Mouse (Mus musculus) midbrain, postnatal 0 days (tissue): Measurements from ENCODE around the gene Gdf11. TPM values are rescaled to one million over a fixed set of nuclear protein-coding genes. Genes with fewer than 3 reads are reported as not detected.

Source experiments
- ATAC-seq: fragments of 200-750 bp; cut with Nextera tagmentation; 2 replicates; pipeline ENCODE4 v1.8.0; 2017; ENCODE audit warnings: moderate number of reproducible peaks, mild to moderate bottlenecking, moderate TSS enrichment, moderate library complexity; ENCODE audit not compliant: low FRiP score
- DNase-seq: peaks from one replicate; pipeline ENCODE4 v3.0.0-alpha.2; 2015; ENCODE audit warnings: low spot score
- H3K27ac ChIP-seq: fragments of 300-500 bp; sonication (generic); 2 replicates; pipeline ENCODE4 v1.5.1; 2014; ENCODE audit warnings: low read depth, mild to moderate bottlenecking, low read length, mixed read lengths
- H3K27me3 ChIP-seq: fragments of 300-500 bp; sonication (generic); 2 replicates; pipeline ENCODE4 v1.6.1; 2014; ENCODE audit warnings: low read length, control low read depth, mixed read lengths; ENCODE audit not compliant: insufficient read depth
- H3K36me3 ChIP-seq: fragments of 300-500 bp; sonication (generic); 2 replicates; pipeline ENCODE4 v1.6.1; 2014; ENCODE audit warnings: low read length, control low read depth, mixed read lengths; ENCODE audit not compliant: insufficient read depth
- H3K4me1 ChIP-seq: fragments of 300-500 bp; sonication (generic); 2 replicates; pipeline ENCODE4 v1.6.1; 2014; ENCODE audit warnings: mild to moderate bottlenecking, control low read depth, antibody characterized with exemption, low read length, mixed read lengths; ENCODE audit not compliant: insufficient read depth
- H3K4me2 ChIP-seq: fragments of 300-500 bp; sonication (generic); 2 replicates; pipeline ENCODE4 v1.6.1; 2014; ENCODE audit warnings: low read depth, mild to moderate bottlenecking, low read length, mixed read lengths; ENCODE audit not compliant: poor library complexity, severe bottlenecking
- H3K4me3 ChIP-seq: fragments of 300-500 bp; sonication (generic); 2 replicates; pipeline ENCODE4 v1.5.1; 2014; ENCODE audit warnings: low read depth, mild to moderate bottlenecking, low read length, moderate library complexity
- H3K9ac ChIP-seq: fragments of 300-500 bp; sonication (generic); replicated peaks from 2 replicates; pipeline ENCODE4 v1.6.1; 2014; ENCODE audit warnings: mild to moderate bottlenecking, low read length, moderate library complexity, mixed read lengths; ENCODE audit not compliant: poor library complexity, severe bottlenecking
- H3K9me3 ChIP-seq: fragments of 300-500 bp; sonication (generic); 2 replicates; pipeline ENCODE4 v1.6.1; 2016; ENCODE audit warnings: low read length, control low read depth
- CTCF ChIP-seq: IDR thresholded peaks from 2 replicates; pipeline ENCODE4 v1.5.1; 2016; ENCODE audit warnings: antibody characterized with exemption, mild to moderate bottlenecking
- WGBS: fragments of 180-500 bp; shearing (Covaris S2); extraction: QIAGEN DNeasy Blood & Tissue Kit; methylation state at CpG from one replicate; pipeline ENCODE4 v1.1.7; 2014; 5-methylcytosine and 5-hydroxymethylcytosine counted together
- polyA plus RNA-seq: library from polyadenylated mRNA; unstranded; fragments of >200 nt; fragmentation: Nextera tagmentation; extraction: Ambion mirVana; gene quantifications from 2 replicates; pipeline ENCODE4 v1.2.1, GENCODE M21; 2015
- total RNA-seq: library from RNA; depleted of rRNA; stranded (reverse); fragments of >200 nt; gene quantifications from 2 replicates; pipeline ENCODE4 v1.2.3, GENCODE M21; 2014

Gdf11 gene
- total and polyA plus RNA-seq, 2 experiments from 2014 or later: 7.5 to 22.4 TPM

- peak overlapping the region; percentile 63 for H3K4me3 ChIP-seq
- TF ChIP-seq CTCF: no peak
- ATAC-seq (no peak), DNase-seq (peak; percentile 64)
- H3K9me3 ChIP-seq: no peaks in the 10 kb centered on the region
- 0 out of 2 replicates have a peak overlapping the region, but pooled peaks have one; percentile 92 for H3K27ac ChIP-seq
- no peaks in the 10 kb centered on the region; the same call in 1 of the 2 replicates for H3K36me3 ChIP-seq
- WGBS: 74% methylated on average over 16 of the region's 16 CpGs
- no peak overlapping the region for H3K9ac ChIP-seq
- peak overlapping the region; percentile 64 for H3K4me2 ChIP-seq
- peaks cover 9% of the 10 kb centered on the region; the same call in 1 of the 2 replicates for H3K4me1 ChIP-seq
- H3K27me3 ChIP-seq: no peaks in the 10 kb centered on the region
Observed at GRCm38 (mm10) chr10:128921883-128922821, 30.6 kb upstream of the Gdf11 start.

- no peak overlapping the region for H3K4me2 ChIP-seq
- no peak overlapping the region for H3K9ac ChIP-seq
- H3K36me3 ChIP-seq: no peaks in the 10 kb centered on the region; the same call in 1 of the 2 replicates
- ATAC-seq: no peak
- 76% methylated on average over 1 of the region's 1 CpGs for WGBS
- H3K4me3 ChIP-seq: no peak overlapping the region
- no peaks in the 10 kb centered on the region for H3K9me3 ChIP-seq
- no peaks in the 10 kb centered on the region for H3K27me3 ChIP-seq
- peaks cover 9% of the 10 kb centered on the region; the same call in 1 of the 2 replicates for H3K4me1 ChIP-seq
- no peak overlapping the region for H3K27ac ChIP-seq
- no peak for DNase-seq
- TF ChIP-seq CTCF: no peak
Observed at GRCm38 (mm10) chr10:128921251-128921650, 29.7 kb upstream of the Gdf11 start.

GRCm38 (mm10) chr10:128920736-128921161 lies 29.2 kb upstream of the Gdf11 start:
- Histone ChIP-seq H3K36me3 (no peaks in the 10 kb centered on the region; the same call in 1 of the 2 replicates), H3K9me3 (no peaks in the 10 kb centered on the region), H3K4me1 (peaks cover 9% of the 10 kb centered on the region; the same call in 1 of the 2 replicates), H3K27ac (no peak overlapping the region), H3K4me3 (no peak overlapping the region), H3K4me2 (no peak overlapping the region), H3K27me3 (no peaks in the 10 kb centered on the region), H3K9ac (no peak overlapping the region)
- DNase-seq (no peak), ATAC-seq (no peak)
- 82% methylated on average over 3 of the region's 3 CpGs for WGBS
- no peak for TF ChIP-seq CTCF

- no peak for ATAC-seq
- TF ChIP-seq CTCF: no peak
- Histone ChIP-seq H3K4me1 (peaks cover 9% of the 10 kb centered on the region; the same call in 1 of the 2 replicates), H3K27me3 (no peaks in the 10 kb centered on the region), H3K36me3 (no peaks in the 10 kb centered on the region; the same call in 1 of the 2 replicates), H3K27ac (peak overlapping the region; percentile 51; the same call in 1 of the 2 replicates), H3K9ac (no peak overlapping the region), H3K4me3 (no peak overlapping the region), H3K4me2 (no peak overlapping the region), H3K9me3 (no peaks in the 10 kb centered on the region)
- WGBS: 78% methylated on average over 7 of the region's 7 CpGs
- no peak for DNase-seq
Observed at GRCm38 (mm10) chr10:128919966-128920365, 28.4 kb upstream of the Gdf11 start.

- ATAC-seq (no peak), DNase-seq (peak; percentile 80)
- no peak for TF ChIP-seq CTCF
- Histone ChIP-seq H3K27ac (peak overlapping the region; percentile 51; the same call in 1 of the 2 replicates), H3K9ac (peak overlapping the region; percentile 24; the same call in 1 of the 2 replicates), H3K4me3 (no peak overlapping the region), H3K27me3 (no peaks in the 10 kb centered on the region), H3K36me3 (no peaks in the 10 kb centered on the region; the same call in 1 of the 2 replicates), H3K4me1 (peaks cover 9% of the 10 kb centered on the region; the same call in 1 of the 2 replicates), H3K4me2 (no peak overlapping the region), H3K9me3 (no peaks in the 10 kb centered on the region)
- 9% methylated on average over 6 of the region's 6 CpGs for WGBS
Observed at GRCm38 (mm10) chr10:128919203-128919631, 27.7 kb upstream of the Gdf11 start.
